Mouse (Mus musculus): ENCODE data around the gene Cadm1. TPM values are rescaled to one million over a fixed set of nuclear protein-coding genes. Genes with fewer than 3 reads are reported as not detected.

Gene Cadm1
- total and polyA plus RNA-seq, 3 experiments = 0.14 to 0.31 TPM; not detected in 1

DNA sequence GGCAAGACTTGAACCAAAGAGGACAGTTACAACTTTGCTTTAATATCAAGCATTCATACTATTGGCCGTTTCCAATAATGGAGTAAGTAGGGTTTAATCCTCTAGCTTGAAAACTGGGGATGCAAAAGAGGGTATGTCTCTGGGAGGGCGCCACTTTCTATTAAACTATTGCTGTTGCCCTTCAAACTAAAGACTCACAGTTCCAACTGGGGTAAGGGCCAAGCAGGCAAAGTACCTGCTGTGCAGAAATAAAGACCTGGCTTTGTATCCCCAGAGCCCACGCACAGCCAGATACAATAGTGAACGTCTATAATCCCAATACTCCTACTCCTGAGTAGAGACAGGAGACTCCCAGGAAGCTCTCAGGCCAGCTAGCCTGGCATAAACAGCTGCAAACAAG lies 44.8 kb upstream of the Cadm1 start:
- no peaks in the 10 kb centered on the region for H3K79me2 ChIP-seq (ENCODE audit: control insufficient read depth, insufficient read depth, low read length, poor library complexity)
- no peak overlapping the region for H3K9ac ChIP-seq (ENCODE audit: control insufficient read depth, low read depth, low read length, poor library complexity, severe bottlenecking)
- H3K4me3 ChIP-seq (ENCODE audit: control insufficient read depth in 1 of 2, insufficient read depth in 1 of 2, low read depth in 2 of 2, low read length in 2 of 2) = no peak overlapping the region
- TF ChIP-seq USF1 (IDR thresholded peaks at IDR 0.05; ENCODE audit: low read depth, low read length) (no peak), ZNF384 (IDR thresholded peaks at IDR 0.05; ENCODE audit: low read depth, low read length) (no peak), BHLHE40 (IDR thresholded peaks at IDR 0.05; ENCODE audit: borderline replicate concordance, low read depth, low read length) (no peak), SIN3A (IDR thresholded peaks at IDR 0.05; ENCODE audit: low read length) (no peak), MYB (IDR thresholded peaks at IDR 0.05; ENCODE audit: low read depth, low read length) (no peak), ETS1 (IDR thresholded peaks at IDR 0.05; ENCODE audit: low read depth, low read length) (no peak), POLR2AphosphoS2 (IDR thresholded peaks at IDR 0.05; ENCODE audit: low read length) (no peak), KAT2A (conservative IDR thresholded peaks at IDR 0.05; ENCODE audit: low read depth, low read length) (no peak), MAZ (IDR thresholded peaks at IDR 0.05; ENCODE audit: low read depth, low read length) (no peak), RAD21 (IDR thresholded peaks at IDR 0.05; ENCODE audit: low read depth, low read length) (no peak), MYC (IDR thresholded peaks at IDR 0.05; ENCODE audit: low read depth, low read length) (no peak), USF2 (IDR thresholded peaks at IDR 0.05; ENCODE audit: borderline replicate concordance in 1 of 2, insufficient read depth in 1 of 2, low read depth in 1 of 2, low read length in 2 of 2) (no peak)
- no peaks in the 10 kb centered on the region for H3K36me3 ChIP-seq (ENCODE audit: control insufficient read depth in 1 of 2, insufficient read depth in 2 of 2, low read length in 2 of 2)
- no peaks in the 10 kb centered on the region for H3K4me1 ChIP-seq (ENCODE audit: control insufficient read depth in 1 of 2, insufficient read depth in 2 of 2, low read length in 2 of 2)
- H3K27me3 ChIP-seq (ENCODE audit: control insufficient read depth in 1 of 2, insufficient read depth in 2 of 2, low read length in 2 of 2) = no peaks in the 10 kb centered on the region; a peak in 1 of 4 replicates
- no peak for DNase-seq (ENCODE audit: low read depth, low spot score)
- no peaks in the 10 kb centered on the region for H3K9me3 ChIP-seq (replicated peaks; ENCODE audit: insufficient read depth, low read length)
- H3K27ac ChIP-seq (ENCODE audit: control insufficient read depth, low read depth, low read length) = no peak overlapping the region

DNA sequence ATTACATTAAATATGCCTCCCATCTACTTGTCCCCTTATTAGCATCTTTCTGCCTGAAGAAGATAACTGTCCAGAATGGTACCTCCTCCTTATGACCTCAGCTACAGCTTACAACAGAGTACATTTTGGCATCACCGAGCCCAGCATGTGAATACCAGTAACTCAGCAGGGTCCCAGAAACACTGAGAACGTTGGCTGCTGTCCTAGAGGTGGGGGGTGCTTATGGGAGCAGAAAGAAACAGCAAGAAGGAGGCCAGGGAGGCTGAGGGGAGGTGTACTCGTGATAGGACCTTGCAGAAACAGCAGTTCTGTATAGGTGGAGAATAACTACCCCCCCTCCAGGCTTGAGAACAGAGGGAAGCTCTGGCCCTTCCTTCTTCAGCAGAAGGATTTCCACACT lies 30.2 kb upstream of the Cadm1 start:
- TF ChIP-seq NELFE (IDR thresholded peaks at IDR 0.05; ENCODE audit: low read depth, low read length) (no peak), EP300 (IDR thresholded peaks at IDR 0.05; ENCODE audit: low read depth in 1 of 2, low read length in 2 of 2) (no peak), ZKSCAN1 (IDR thresholded peaks at IDR 0.05; ENCODE audit: low read depth, low read length) (no peak), NRF1 (IDR thresholded peaks at IDR 0.05; ENCODE audit: insufficient read depth, low read depth, low read length, poor library complexity, severe bottlenecking) (no peak), MXI1 (IDR thresholded peaks at IDR 0.05; ENCODE audit: low read depth, low read length) (no peak), ZMIZ1 (IDR thresholded peaks at IDR 0.05; ENCODE audit: low read depth, low read length) (no peak), MAFK (IDR thresholded peaks at IDR 0.05; ENCODE audit: borderline replicate concordance, low read depth, low read length) (no peak), ZC3H11A (IDR thresholded peaks at IDR 0.05; ENCODE audit: low read depth, low read length) (no peak)
- Histone ChIP-seq H3K4me1 (ENCODE audit: control insufficient read depth in 1 of 2, insufficient read depth in 2 of 2, low read length in 2 of 2) (no peaks in the 10 kb centered on the region), H3K9ac (ENCODE audit: control insufficient read depth, low read depth, low read length, poor library complexity, severe bottlenecking) (no peak overlapping the region), H3K27ac (ENCODE audit: control insufficient read depth, low read depth, low read length) (no peak overlapping the region), H3K9me3 (replicated peaks; ENCODE audit: insufficient read depth, low read length) (no peaks in the 10 kb centered on the region), H3K36me3 (ENCODE audit: control insufficient read depth in 1 of 2, insufficient read depth in 2 of 2, low read length in 2 of 2) (no peaks in the 10 kb centered on the region), H3K27me3 (ENCODE audit: control insufficient read depth in 1 of 2, insufficient read depth in 2 of 2, low read length in 2 of 2) (peaks cover 0 to 3% of the 10 kb centered on the region in 2 experiments; a peak in 3 of 4 replicates), H3K4me3 (ENCODE audit: control insufficient read depth in 1 of 2, insufficient read depth in 1 of 2, low read depth in 2 of 2, low read length in 2 of 2) (no peak overlapping the region), H3K79me2 (ENCODE audit: control insufficient read depth, insufficient read depth, low read length, poor library complexity) (no peaks in the 10 kb centered on the region)
- DNase-seq (ENCODE audit: low read depth, low spot score) = no peak
